Mouse (Mus musculus) heart, adult 11 months (tissue): ENCODE data around the gene Faim2.

Experiments used
- DNase-seq: peaks from one replicate; pipeline ENCODE4 v3.0.0; 2022

Gene Faim2

GRCm38 (mm10) chr15:99457606-99458401 is 70.2 kb downstream of the Faim2 start, which contains the start of gene Nckap5l:
Gene Nckap5l (minus strand): TSS chr15:99457748.
- peak; percentile 100 for DNase-seq

DNA sequence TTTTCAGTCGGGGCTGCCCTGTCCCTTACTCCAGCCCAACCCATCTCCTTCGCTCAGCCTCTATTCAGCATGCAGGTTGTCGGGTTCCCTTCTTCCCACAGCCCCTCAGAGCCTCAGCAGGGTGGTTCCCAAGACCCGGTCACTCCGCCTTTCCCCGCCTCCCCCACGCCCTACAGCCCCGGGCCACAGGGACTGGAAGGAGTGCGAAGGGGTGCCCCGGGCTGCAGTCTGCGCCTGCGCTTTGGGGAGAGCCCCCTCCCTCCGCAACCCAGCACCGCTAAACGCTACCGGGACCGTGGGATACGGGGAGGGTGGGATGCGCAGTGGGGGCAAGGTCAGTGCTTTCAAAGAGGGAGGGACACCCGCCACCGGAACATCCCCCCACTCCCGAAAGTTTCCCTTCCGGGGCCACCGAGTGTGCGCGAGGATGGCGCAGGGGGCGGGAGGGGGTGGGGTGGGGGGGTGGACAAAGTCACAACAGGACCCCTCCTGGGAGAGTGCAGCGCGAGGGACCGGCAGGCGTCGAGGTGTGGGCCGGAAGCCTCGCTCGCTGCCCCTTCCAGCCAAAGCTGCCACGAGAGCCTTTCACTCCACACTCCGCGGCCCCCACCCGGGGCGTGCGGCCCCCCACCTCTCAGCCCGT is 70.9 kb downstream of the Faim2 start:
- peak; percentile 99 for DNase-seq

DNA sequence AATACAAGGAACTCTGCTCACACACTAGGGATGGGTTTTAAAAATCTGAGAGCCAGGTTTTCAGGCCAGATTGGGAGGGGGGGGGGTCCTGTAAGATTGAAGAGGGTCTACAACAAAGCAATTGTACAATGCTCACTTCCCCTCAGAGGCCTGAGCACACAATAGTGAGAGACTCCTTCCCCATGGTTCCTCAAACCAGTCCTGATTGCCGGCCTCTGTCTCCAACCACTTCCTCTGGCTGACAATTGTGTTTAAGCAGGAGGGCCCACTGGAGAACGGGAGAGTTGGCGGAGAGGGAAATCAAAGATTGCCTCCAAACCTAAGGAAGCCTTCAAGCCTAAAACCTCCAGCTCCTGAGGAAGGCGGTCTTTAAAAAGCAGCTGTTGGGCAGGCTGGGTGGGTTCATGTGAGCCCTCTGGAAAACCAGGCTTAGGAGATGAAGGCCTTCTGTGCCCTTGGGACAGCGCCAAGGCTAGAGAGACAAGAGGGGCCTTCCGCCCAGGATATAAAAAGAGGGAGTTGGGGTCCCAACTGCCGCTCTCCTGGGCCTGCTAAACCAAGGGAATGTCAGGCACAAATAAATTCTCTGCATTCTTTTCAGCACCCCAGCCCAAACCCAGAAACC is 71.5 kb downstream of the Faim2 start:
- peak; percentile 94 for DNase-seq

DNA sequence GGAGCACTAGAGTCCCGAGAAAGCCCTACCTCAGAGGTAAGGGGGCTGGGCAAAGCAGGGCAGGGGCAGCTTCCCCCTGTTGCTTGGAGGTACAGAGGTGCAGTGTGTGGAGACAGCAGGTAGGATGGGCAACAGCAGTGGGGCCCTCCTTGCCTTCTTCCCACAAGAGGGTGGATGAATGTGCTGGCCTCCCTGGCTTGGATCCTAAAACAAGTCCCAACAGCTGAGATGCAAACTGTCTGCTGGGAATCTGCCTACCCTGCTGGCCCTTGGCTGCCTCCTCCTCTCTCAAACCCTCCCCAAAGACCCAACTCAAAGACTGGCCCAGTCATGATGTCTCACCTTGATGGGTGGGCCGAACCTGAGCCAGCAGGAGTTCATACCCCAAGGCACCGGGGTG is 72.5 kb downstream of the Faim2 start:
- peak; percentile 89 for DNase-seq

GRCm38 (mm10) chr15:99454585-99455279 is 73.2 kb downstream of the Faim2 start:
- no peak for DNase-seq

GRCm38 (mm10) chr15:99453153-99453900 is 74.6 kb downstream of the Faim2 start:
- peak; percentile 88 for DNase-seq

- DNase-seq, result peak; percentile 92
Measured at GRCm38 (mm10) chr15:99449751-99450280, 78.1 kb downstream of the Faim2 start.

DNA sequence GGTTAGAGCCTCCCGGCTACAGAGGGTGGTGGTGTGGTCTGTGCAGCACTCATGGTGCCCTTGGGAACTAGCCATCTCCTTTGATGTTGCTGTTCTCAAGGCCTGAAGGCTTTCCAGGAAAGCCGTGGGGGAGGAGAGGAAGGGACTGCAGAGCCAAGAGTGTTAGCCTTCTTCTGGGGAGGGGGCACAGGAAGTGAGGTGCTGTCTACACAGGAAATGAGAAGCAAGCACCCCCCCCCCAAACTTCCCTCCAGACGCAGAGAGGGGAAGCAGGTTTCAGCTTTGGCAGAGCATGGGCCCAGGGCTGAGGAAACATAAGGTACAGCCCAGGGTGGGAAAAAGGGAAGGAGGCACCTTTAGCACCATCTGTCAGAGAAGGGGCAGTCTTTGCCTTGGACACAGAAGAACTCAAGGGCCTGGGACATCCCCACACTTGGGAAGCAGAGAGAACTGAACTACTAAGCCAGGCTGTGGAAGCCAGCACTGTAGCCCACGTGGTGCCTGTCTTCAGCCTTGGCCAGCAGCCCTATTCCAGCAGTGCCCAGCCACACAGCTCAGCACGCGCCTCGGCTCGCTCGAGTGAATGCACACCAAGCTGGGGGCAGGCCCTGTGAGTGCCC is 78.7 kb downstream of the Faim2 start:
- DNase-seq, result peak; percentile 96
